Mouse (Mus musculus): ENCODE measurements around the gene 2210016L21Rik. TPM values are rescaled to one million over a fixed set of nuclear protein-coding genes. Genes with fewer than 3 reads are reported as not detected.
A peak's percentile ranks its signal among the peaks of the same experiment; 100 is the strongest.

2210016L21Rik gene
- polyA plus RNA-seq, 1 experiment, result 3.3 TPM

DNA sequence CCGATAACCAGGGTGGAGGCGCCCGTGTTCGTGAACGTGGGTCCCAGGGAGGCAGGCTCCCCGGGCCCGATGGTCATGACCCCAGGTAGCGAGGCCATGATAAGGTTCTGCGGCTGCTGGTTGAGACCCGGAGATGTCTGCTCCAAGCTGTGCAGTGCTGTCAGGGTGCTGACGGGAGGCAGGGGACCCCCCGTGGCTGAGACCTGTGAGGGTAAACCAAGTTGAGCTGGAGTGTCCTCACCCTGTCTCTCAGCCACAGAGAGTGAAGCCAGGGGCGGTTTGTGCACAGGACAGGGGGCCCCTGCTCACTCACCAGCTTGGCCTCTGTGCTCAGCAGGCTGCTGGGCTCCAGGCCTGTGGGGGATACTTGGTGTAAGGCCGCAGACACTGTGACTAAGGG is 11.4 kb downstream of the 2210016L21Rik start:
- H3K9me3 ChIP-seq (ENCODE audit: control insufficient read depth, low read length), result no peaks in the 10 kb centered on the region
- H3K4me3 ChIP-seq (replicated peaks), result no peak overlapping the region
- H3K36me3 ChIP-seq (ENCODE audit: control insufficient read depth), result peaks cover 24% of the 10 kb centered on the region
- no peaks in the 10 kb centered on the region for H3K27me3 ChIP-seq (ENCODE audit: control insufficient read depth)
- H3K4me1 ChIP-seq (ENCODE audit: control insufficient read depth), result no peaks in the 10 kb centered on the region
- TF ChIP-seq GATA1 (IDR thresholded peaks at IDR 0.05; ENCODE audit: low read length) (no peak), TAL1 (IDR thresholded peaks at IDR 0.05; ENCODE audit: low read length) (no peak)

- TF ChIP-seq GATA1 (IDR thresholded peaks at IDR 0.05; ENCODE audit: low read length) (no peak), TAL1 (IDR thresholded peaks at IDR 0.05; ENCODE audit: low read length) (no peak)
- Histone ChIP-seq H3K36me3 (ENCODE audit: control insufficient read depth) (peaks cover 2% of the 10 kb centered on the region; the same call in 1 of the 2 replicates), H3K9me3 (ENCODE audit: control insufficient read depth, low read length) (no peaks in the 10 kb centered on the region)
Observed at GRCm38 (mm10) chr5:114958069-114958468, 16.1 kb downstream of the 2210016L21Rik start.

GRCm38 (mm10) chr5:114961590-114962360 is 19.8 kb downstream of the 2210016L21Rik start:
- H3K4me3 ChIP-seq (replicated peaks), result no peak overlapping the region
- peaks cover 2% of the 10 kb centered on the region for H3K27me3 ChIP-seq (ENCODE audit: control insufficient read depth)
- TF ChIP-seq TAL1 (IDR thresholded peaks at IDR 0.05; ENCODE audit: low read length), result no peak
- TF ChIP-seq GATA1 (IDR thresholded peaks at IDR 0.05; ENCODE audit: low read length), result no peak
- H3K9me3 ChIP-seq (ENCODE audit: control insufficient read depth, low read length), result no peaks in the 10 kb centered on the region
- H3K4me1 ChIP-seq (ENCODE audit: control insufficient read depth), result peaks cover 13% of the 10 kb centered on the region
- no peaks in the 10 kb centered on the region; the same call in 1 of the 2 replicates for H3K36me3 ChIP-seq (ENCODE audit: control insufficient read depth)

More at GRCm38 (mm10) chr5:114958069-114958468, 16.1 kb downstream of the 2210016L21Rik start:
- H3K4me3 ChIP-seq (replicated peaks), result no peak overlapping the region
- H3K4me1 ChIP-seq (ENCODE audit: control insufficient read depth), result no peaks in the 10 kb centered on the region
- no peaks in the 10 kb centered on the region for H3K27me3 ChIP-seq (ENCODE audit: control insufficient read depth)

DNA sequence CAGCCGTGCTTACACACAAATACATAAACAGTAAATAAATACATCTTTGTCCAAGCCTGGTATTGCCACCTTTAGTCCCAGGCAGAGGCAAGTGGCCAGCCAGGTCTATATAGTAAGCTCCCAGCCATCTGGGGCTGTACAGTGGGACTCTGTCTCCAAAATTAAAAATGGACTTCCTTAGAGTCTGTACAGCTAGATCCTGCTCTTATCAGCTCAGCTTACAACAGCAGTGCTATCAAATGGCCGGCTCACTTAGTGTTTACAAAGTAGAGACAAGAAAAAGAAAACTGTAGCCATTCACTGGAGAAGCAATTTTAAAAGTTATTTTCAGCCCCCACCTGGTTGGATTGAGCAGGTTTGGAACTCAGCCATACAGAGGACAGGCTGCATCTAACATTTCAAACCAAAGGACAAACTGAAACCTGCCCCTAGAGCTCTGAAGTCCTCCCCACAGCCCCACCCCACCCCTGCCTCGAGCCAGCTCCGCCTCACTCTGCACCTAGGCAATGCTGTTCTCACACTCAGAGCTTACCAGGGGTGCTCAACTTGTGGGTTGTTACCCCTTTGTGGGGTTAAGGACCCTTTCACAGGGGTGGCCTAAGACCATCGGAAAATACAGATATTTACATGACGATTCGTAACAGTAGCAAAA is 22.5 kb downstream of the 2210016L21Rik start:
- peak overlapping the region; percentile 36 for H3K4me3 ChIP-seq (replicated peaks)
- H3K27me3 ChIP-seq (ENCODE audit: control insufficient read depth), result peaks cover 23% of the 10 kb centered on the region
- H3K9me3 ChIP-seq (ENCODE audit: control insufficient read depth, low read length), result no peaks in the 10 kb centered on the region
- peaks cover 13% of the 10 kb centered on the region for H3K4me1 ChIP-seq (ENCODE audit: control insufficient read depth)
- H3K36me3 ChIP-seq (ENCODE audit: control insufficient read depth), result no peaks in the 10 kb centered on the region; the same call in 1 of the 2 replicates
- TF ChIP-seq TAL1 (IDR thresholded peaks at IDR 0.05; ENCODE audit: low read length), result no peak
- no peak for TF ChIP-seq GATA1 (IDR thresholded peaks at IDR 0.05; ENCODE audit: low read length)

- Histone ChIP-seq H3K27me3 (ENCODE audit: control insufficient read depth) (peaks cover 23% of the 10 kb centered on the region), H3K9me3 (ENCODE audit: control insufficient read depth, low read length) (no peaks in the 10 kb centered on the region), H3K4me1 (ENCODE audit: control insufficient read depth) (peaks cover 13% of the 10 kb centered on the region), H3K36me3 (ENCODE audit: control insufficient read depth) (no peaks in the 10 kb centered on the region), H3K4me3 (replicated peaks) (no peak overlapping the region)
- TF ChIP-seq TAL1 (IDR thresholded peaks at IDR 0.05; ENCODE audit: low read length), result no peak
Observed at GRCm38 (mm10) chr5:114964967-114965898, 23.3 kb downstream of the 2210016L21Rik start.

DNA sequence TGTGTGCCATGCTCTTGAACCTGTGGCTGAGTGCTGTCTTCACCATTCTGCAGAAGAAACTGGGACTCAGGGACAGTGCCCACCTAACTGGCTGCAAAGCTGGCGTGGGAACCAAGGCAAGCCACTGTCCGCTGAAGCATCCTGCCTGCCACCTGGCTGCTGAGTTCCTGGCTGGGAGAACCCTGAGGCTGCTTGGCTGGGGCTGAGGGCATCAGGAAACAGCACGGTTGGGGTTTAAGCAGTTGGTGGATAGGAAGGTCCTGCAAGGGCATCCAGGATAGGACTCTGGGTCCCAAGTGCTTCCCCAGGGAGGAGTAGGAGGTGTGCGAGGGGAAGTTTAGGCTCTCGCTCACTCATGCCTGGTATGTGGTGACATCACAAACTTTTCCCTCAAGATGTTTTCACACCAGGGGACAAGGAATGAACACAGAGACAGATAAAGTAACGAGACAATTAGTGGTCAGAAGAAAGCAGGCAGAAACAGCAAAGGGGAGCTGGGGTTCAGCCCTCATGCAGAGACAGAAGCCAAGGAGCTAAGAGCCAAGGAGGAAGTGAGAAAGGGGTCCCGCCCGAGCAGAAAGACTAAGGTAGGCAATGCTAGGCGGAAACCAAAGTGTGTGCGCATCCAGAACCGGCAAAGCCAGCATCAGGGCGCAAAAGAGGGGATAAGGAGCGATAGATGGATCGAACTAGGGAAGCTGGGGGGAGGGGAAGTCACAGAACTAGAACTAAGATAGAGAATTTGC is 25.7 kb downstream of the 2210016L21Rik start:
- H3K27me3 ChIP-seq (ENCODE audit: control insufficient read depth), result peaks cover 23% of the 10 kb centered on the region
- no peak overlapping the region for H3K4me3 ChIP-seq (replicated peaks)
- H3K9me3 ChIP-seq (ENCODE audit: control insufficient read depth, low read length), result no peaks in the 10 kb centered on the region
- H3K36me3 ChIP-seq (ENCODE audit: control insufficient read depth), result no peaks in the 10 kb centered on the region; the same call in 1 of the 2 replicates
- peaks cover 13% of the 10 kb centered on the region for H3K4me1 ChIP-seq (ENCODE audit: control insufficient read depth)
- TF ChIP-seq GATA1 (IDR thresholded peaks at IDR 0.05; ENCODE audit: low read length), result no peak
- TF ChIP-seq TAL1 (IDR thresholded peaks at IDR 0.05; ENCODE audit: low read length), result no peak

DNA sequence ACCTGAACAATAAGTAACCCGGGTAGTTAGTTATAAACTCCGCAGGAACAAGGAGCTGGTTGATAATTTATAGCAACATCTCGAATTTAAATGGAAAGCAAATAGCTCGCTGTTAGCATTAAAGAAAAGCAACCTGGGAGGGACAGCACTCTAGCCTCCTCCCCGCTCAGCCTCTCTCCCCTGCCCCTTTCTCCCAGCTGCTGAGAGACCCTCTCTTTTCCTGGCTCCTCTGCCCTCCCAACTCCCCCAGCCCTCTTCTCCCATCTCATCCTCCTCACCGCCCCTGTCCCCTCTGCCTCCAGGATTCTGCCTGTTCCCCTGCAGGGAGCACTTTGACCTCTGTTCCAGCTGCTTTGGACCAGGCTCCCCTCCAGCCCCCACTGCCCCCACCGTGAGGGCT is 26.7 kb downstream of the 2210016L21Rik start:
- Histone ChIP-seq H3K4me1 (ENCODE audit: control insufficient read depth) (peaks cover 13% of the 10 kb centered on the region), H3K4me3 (replicated peaks) (peak overlapping the region; percentile 54), H3K9me3 (ENCODE audit: control insufficient read depth, low read length) (no peaks in the 10 kb centered on the region), H3K36me3 (ENCODE audit: control insufficient read depth) (no peaks in the 10 kb centered on the region; the same call in 1 of the 2 replicates), H3K27me3 (ENCODE audit: control insufficient read depth) (peaks cover 23% of the 10 kb centered on the region)
- TF ChIP-seq TAL1 (IDR thresholded peaks at IDR 0.05; ENCODE audit: low read length) (no peak), GATA1 (IDR thresholded peaks at IDR 0.05; ENCODE audit: low read length) (no peak)

- no peaks in the 10 kb centered on the region for H3K9me3 ChIP-seq (ENCODE audit: control insufficient read depth, low read length)
- H3K4me3 ChIP-seq (replicated peaks), result peak overlapping the region; percentile 54
- H3K36me3 ChIP-seq (ENCODE audit: control insufficient read depth), result no peaks in the 10 kb centered on the region; the same call in 1 of the 2 replicates
- H3K4me1 ChIP-seq (ENCODE audit: control insufficient read depth), result peaks cover 13% of the 10 kb centered on the region
- no peak for TF ChIP-seq TAL1 (IDR thresholded peaks at IDR 0.05; ENCODE audit: low read length)
- TF ChIP-seq GATA1 (IDR thresholded peaks at IDR 0.05; ENCODE audit: low read length), result no peak
- peaks cover 23% of the 10 kb centered on the region for H3K27me3 ChIP-seq (ENCODE audit: control insufficient read depth)
Observed at GRCm38 (mm10) chr5:114969064-114969463, 27.1 kb downstream of the 2210016L21Rik start.
